Mouse (Mus musculus) duodenum, adult 2 months (tissue): Measurements from ENCODE around the gene Hadh. TPM values are rescaled to one million over a fixed set of nuclear protein-coding genes. Genes with fewer than 3 reads are reported as not detected.

Experiments used
- polyA plus RNA-seq: library from polyadenylated mRNA; depleted of rRNA; stranded (reverse); fragments of >200 nt; gene quantifications from 2 replicates; pipeline ENCODE4 v1.2.3, GENCODE M21; 2012; ENCODE audit warnings: low replicate concordance; rRNA removed

The Hadh gene
- 320 and 401 TPM in 2 replicates for polyA plus RNA-seq

DNA sequence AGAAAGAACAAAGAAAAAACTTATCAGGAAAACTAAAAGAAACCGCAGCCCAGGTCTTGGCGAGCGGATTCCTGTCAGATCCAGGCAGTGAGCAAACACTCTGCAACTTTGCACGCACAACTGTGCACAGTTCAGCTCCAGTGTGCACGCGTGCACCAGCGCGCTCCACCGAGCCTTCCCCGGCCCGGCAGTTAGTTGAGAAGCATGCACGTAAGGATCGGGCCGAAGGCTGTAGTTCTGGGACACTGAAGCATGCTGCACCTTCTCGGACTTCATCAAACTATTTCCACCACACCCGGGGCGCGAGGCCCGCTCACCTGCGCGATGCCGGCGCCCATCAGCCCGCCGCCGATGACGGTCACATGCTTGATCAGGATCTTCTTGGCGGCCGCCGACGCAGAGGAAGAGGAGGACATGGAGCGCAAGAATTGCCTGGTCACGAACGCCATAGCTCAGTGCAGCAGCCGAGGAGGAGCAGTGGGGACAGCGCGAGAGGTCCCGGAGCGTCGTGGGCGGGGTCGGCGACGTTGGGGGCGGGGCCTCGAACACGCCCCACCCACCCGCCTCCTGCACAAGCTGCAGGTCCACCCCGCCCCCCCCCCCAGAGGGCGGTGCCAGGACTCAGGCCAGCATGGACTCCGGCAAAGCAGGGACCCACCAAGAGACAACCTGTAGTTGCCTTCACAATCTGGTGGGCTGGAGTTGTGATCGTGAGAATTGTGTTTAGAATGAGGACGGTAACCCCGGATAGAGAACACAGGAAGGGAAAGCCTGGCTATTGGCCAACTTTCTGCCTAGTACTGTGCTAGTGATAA lies at the start of gene Hadh:
Gene Hadh (minus strand): TSS at position 543 of the 815 bp plus-strand sequence.

DNA sequence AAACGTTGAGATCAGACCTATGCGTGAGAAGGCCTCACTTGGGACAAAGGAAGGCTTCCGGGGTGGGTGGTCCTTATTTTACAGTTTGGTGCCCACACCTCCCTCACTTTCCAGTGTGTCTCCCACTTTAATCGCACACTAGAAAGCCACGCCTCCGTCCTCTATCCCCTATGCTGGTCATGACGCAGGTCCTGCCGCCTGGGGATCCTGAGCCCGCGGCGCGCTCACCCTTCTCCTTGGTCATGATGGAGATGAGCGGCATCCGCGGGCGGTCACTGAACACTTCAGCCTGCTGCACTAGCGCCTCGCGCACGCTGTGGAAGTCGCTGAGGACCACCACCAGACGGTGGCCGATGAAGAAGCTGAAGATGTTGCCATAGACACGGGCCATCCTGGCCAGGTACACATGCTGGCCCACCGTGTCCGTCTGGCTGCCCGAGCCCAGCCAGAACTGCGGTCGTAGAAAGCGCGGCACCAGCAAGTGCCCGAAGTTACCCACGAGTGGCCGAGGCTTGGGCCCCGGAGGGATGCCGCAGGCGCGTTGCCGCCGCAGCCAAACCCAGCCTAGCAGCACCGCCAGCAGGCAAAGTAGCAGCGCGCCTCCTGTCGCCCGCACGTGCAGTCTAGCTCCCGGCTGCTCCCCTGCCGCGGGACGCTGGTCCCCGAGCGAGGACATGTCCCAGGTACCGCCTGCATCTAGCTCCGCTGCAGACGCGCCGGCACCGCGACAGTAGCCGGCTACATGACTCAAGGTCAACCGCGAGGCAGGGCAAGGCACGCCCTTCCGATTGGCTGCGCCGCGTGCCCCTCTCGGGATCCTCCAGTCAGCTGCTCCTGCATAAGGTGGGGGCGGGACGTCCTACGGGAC lies 30.8 kb upstream of the Hadh start, which contains the start of gene Cyp2u1:
Gene Cyp2u1 (minus strand): TSS at position 776 of the 868 bp plus-strand sequence.

Other genes starting within 250 kb of the Hadh start
- 0.57 and 0.97 TPM in 2 replicates for gene Lef1, start 161.6 kb downstream of the Hadh start, polyA plus RNA-seq
- gene Cyp2u1, start 31.1 kb upstream of the Hadh start, polyA plus RNA-seq: 2.7 and 11.7 TPM in 2 replicates
- 2.6 and 3.6 TPM in 2 replicates for gene Sgms2, start 219.3 kb upstream of the Hadh start, polyA plus RNA-seq